Mouse (Mus musculus) heart, embryonic 15.5 days (tissue): ENCODE measurements around the gene Trim69. TPM values are rescaled to one million over a fixed set of nuclear protein-coding genes. Genes with fewer than 3 reads are reported as not detected.

Experiments used
- ATAC-seq: fragments of 200-750 bp; cut with Nextera tagmentation; replicated peaks from 2 replicates; pipeline ENCODE4 v1.8.0; 2017; ENCODE audit warnings: low read depth, moderate TSS enrichment; ENCODE audit not compliant: insufficient number of reproducible peaks, insufficient read depth, low FRiP score
- H3K27ac ChIP-seq: fragments of 300-500 bp; sonication (generic); 2 replicates; pipeline ENCODE4 v1.5.1; 2015; ENCODE audit warnings: mild to moderate bottlenecking, inconsistent platforms
- H3K27me3 ChIP-seq: fragments of 300-500 bp; sonication (generic); 2 replicates; pipeline ENCODE4 v1.6.1; 2015; ENCODE audit warnings: inconsistent platforms
- H3K36me3 ChIP-seq: fragments of 300-500 bp; sonication (generic); 2 replicates; pipeline ENCODE4 v1.6.1; 2015; ENCODE audit warnings: mild to moderate bottlenecking, inconsistent platforms
- H3K4me1 ChIP-seq: fragments of 300-500 bp; sonication (generic); replicated peaks from 2 replicates; pipeline ENCODE4 v1.6.1; 2015; ENCODE audit warnings: inconsistent platforms
- H3K4me2 ChIP-seq: fragments of 300-500 bp; sonication (generic); 2 replicates; pipeline ENCODE4 v1.6.1; 2015; ENCODE audit warnings: inconsistent platforms, mild to moderate bottlenecking, moderate library complexity
- H3K4me3 ChIP-seq: fragments of 300-500 bp; sonication (generic); 2 replicates; pipeline ENCODE4 v1.5.1; 2015; ENCODE audit warnings: mild to moderate bottlenecking, inconsistent platforms
- H3K9ac ChIP-seq: fragments of 300-500 bp; sonication (generic); 2 replicates; pipeline ENCODE4 v1.6.1; 2015; ENCODE audit warnings: mild to moderate bottlenecking, inconsistent platforms
- H3K9me3 ChIP-seq: fragments of 300-500 bp; sonication (generic); replicated peaks from 2 replicates; pipeline ENCODE4 v1.6.1; 2016; ENCODE audit warnings: inconsistent platforms
- WGBS: fragments of 180-500 bp; shearing (Covaris S2); methylation state at CpG from one replicate; pipeline ENCODE4 v1.1.7; 2015; ENCODE audit warnings: mixed read lengths; 5-methylcytosine and 5-hydroxymethylcytosine counted together
- polyA plus RNA-seq: library from polyadenylated mRNA; unstranded; fragments of >200 nt; fragmentation: Nextera tagmentation; extraction: Ambion mirVana; gene quantifications from 2 replicates; pipeline ENCODE4 v1.2.1, GENCODE M21; 2015

Gene Trim69
- not detected in 2 replicates for polyA plus RNA-seq

- Histone ChIP-seq H3K4me3 (no peak within 1 kb of the TSS), H3K36me3 (no peaks in the 10 kb centered on the region), H3K4me1 (peaks cover 25% of the 10 kb centered on the region), H3K27ac (peak within 1 kb of the TSS; percentile 57), H3K9ac (no peak within 1 kb of the TSS), H3K4me2 (peak within 1 kb of the TSS; percentile 16; the same call in 1 of the 2 replicates), H3K27me3 (no peaks in the 10 kb centered on the region), H3K9me3 (no peaks in the 10 kb centered on the region)
- ATAC-seq: peak; percentile 62
- WGBS: 38% methylated on average over 2 of the region's 2 CpGs
Observed at GRCm38 (mm10) chr2:122160680-122161079, at the start of gene Trim69. Trim69 (plus strand) TSS chr2:122160700.

GRCm38 (mm10) chr2:122116888-122117287, 43.6 kb upstream of the Trim69 start:
- H3K27me3 ChIP-seq: no peaks in the 10 kb centered on the region
- H3K9ac ChIP-seq: no peak overlapping the region
- peaks cover 13% of the 10 kb centered on the region for H3K4me1 ChIP-seq
- no peak for ATAC-seq
- peaks cover 17% of the 10 kb centered on the region for H3K36me3 ChIP-seq
- H3K27ac ChIP-seq: no peak overlapping the region
- peak overlapping the region; percentile 71; the same call in 1 of the 2 replicates for H3K4me2 ChIP-seq
- H3K9me3 ChIP-seq: no peaks in the 10 kb centered on the region
- 76% methylated on average over 2 of the region's 2 CpGs for WGBS
- H3K4me3 ChIP-seq: no peak overlapping the region

GRCm38 (mm10) chr2:122117961-122118958, 42.2 kb upstream of the Trim69 start, which contains the start of gene Spg11:
Spg11 (minus strand) TSS chr2:122118386.
- Histone ChIP-seq H3K4me2 (peak within 1 kb of the TSS; percentile 71), H3K36me3 (peaks cover 13% of the 10 kb centered on the region), H3K9me3 (no peaks in the 10 kb centered on the region), H3K9ac (peak within 1 kb of the TSS; percentile 99), H3K27ac (peak within 1 kb of the TSS; percentile 99), H3K4me1 (peaks cover 13% of the 10 kb centered on the region), H3K4me3 (peak within 1 kb of the TSS; percentile 99), H3K27me3 (no peaks in the 10 kb centered on the region)
- ATAC-seq: peak; percentile 99
- WGBS: under 1% methylated on average over 47 of the region's 47 CpGs

- H3K27ac ChIP-seq: no peak overlapping the region
- no peak overlapping the region for H3K9ac ChIP-seq
- peaks cover 10% of the 10 kb centered on the region; the same call in 1 of the 2 replicates for H3K4me1 ChIP-seq
- H3K9me3 ChIP-seq: no peaks in the 10 kb centered on the region
- WGBS: 46% methylated on average over 12 of the region's 12 CpGs
- no peak overlapping the region for H3K4me3 ChIP-seq
- H3K27me3 ChIP-seq: no peaks in the 10 kb centered on the region
- no peak for ATAC-seq
- H3K36me3 ChIP-seq: no peaks in the 10 kb centered on the region
- no peak overlapping the region for H3K4me2 ChIP-seq
Observed at GRCm38 (mm10) chr2:122125680-122126572, 34.6 kb upstream of the Trim69 start.

GRCm38 (mm10) chr2:122126765-122127347, 33.6 kb upstream of the Trim69 start:
- Histone ChIP-seq H3K4me1 (peaks cover 10% of the 10 kb centered on the region; the same call in 1 of the 2 replicates), H3K4me2 (no peak overlapping the region), H3K4me3 (no peak overlapping the region), H3K36me3 (no peaks in the 10 kb centered on the region), H3K9me3 (no peaks in the 10 kb centered on the region), H3K27me3 (no peaks in the 10 kb centered on the region), H3K9ac (no peak overlapping the region), H3K27ac (no peak overlapping the region)
- WGBS: 45% methylated on average over 5 of the region's 5 CpGs
- no peak for ATAC-seq

- Histone ChIP-seq H3K9ac (no peak overlapping the region), H3K9me3 (no peaks in the 10 kb centered on the region), H3K4me2 (no peak overlapping the region), H3K4me1 (peaks cover 10% of the 10 kb centered on the region; the same call in 1 of the 2 replicates), H3K36me3 (no peaks in the 10 kb centered on the region), H3K27ac (no peak overlapping the region), H3K27me3 (no peaks in the 10 kb centered on the region), H3K4me3 (no peak overlapping the region)
- ATAC-seq: no peak
- 95% methylated on average over 4 of the region's 4 CpGs for WGBS
Observed at GRCm38 (mm10) chr2:122127635-122128034, 32.9 kb upstream of the Trim69 start.

GRCm38 (mm10) chr2:122132078-122132477, 28.4 kb upstream of the Trim69 start:
- Histone ChIP-seq H3K4me3 (no peak overlapping the region), H3K36me3 (no peaks in the 10 kb centered on the region), H3K27ac (no peak overlapping the region), H3K4me2 (no peak overlapping the region), H3K4me1 (no peaks in the 10 kb centered on the region), H3K27me3 (no peaks in the 10 kb centered on the region), H3K9ac (no peak overlapping the region), H3K9me3 (no peaks in the 10 kb centered on the region)
- WGBS: 63% methylated on average over 2 of the region's 2 CpGs
- ATAC-seq: no peak

GRCm38 (mm10) chr2:122132618-122133017, 27.9 kb upstream of the Trim69 start:
- H3K4me1 ChIP-seq: no peaks in the 10 kb centered on the region
- H3K9ac ChIP-seq: no peak overlapping the region
- H3K27ac ChIP-seq: no peak overlapping the region
- no peak overlapping the region for H3K4me3 ChIP-seq
- ATAC-seq: no peak
- H3K9me3 ChIP-seq: no peaks in the 10 kb centered on the region
- WGBS: 61% methylated on average over 2 of the region's 2 CpGs
- no peaks in the 10 kb centered on the region for H3K36me3 ChIP-seq
- H3K4me2 ChIP-seq: no peak overlapping the region
- H3K27me3 ChIP-seq: no peaks in the 10 kb centered on the region

GRCm38 (mm10) chr2:122137839-122138465, 22.5 kb upstream of the Trim69 start:
- Histone ChIP-seq H3K4me1 (no peaks in the 10 kb centered on the region), H3K4me2 (no peak overlapping the region), H3K36me3 (no peaks in the 10 kb centered on the region), H3K9ac (no peak overlapping the region), H3K27me3 (no peaks in the 10 kb centered on the region), H3K27ac (no peak overlapping the region), H3K9me3 (no peaks in the 10 kb centered on the region), H3K4me3 (no peak overlapping the region)
- WGBS: 47% methylated on average over 5 of the region's 5 CpGs
- no peak for ATAC-seq

GRCm38 (mm10) chr2:122140815-122141214, 19.7 kb upstream of the Trim69 start:
- no peaks in the 10 kb centered on the region for H3K9me3 ChIP-seq
- H3K27me3 ChIP-seq: no peaks in the 10 kb centered on the region
- H3K4me2 ChIP-seq: no peak overlapping the region
- no peak overlapping the region for H3K9ac ChIP-seq
- no peak overlapping the region for H3K27ac ChIP-seq
- no peak overlapping the region for H3K4me3 ChIP-seq
- no peaks in the 10 kb centered on the region for H3K4me1 ChIP-seq
- H3K36me3 ChIP-seq: no peaks in the 10 kb centered on the region
- 71% methylated on average over 2 of the region's 2 CpGs for WGBS
- ATAC-seq: no peak
